Mouse (Mus musculus): ENCODE measurements around the gene Hspa12b.

- no peak for TF ChIP-seq CTCF (IDR thresholded peaks at IDR 0.05)
- TF ChIP-seq POLR2A (IDR thresholded peaks at IDR 0.05; ENCODE audit: insufficient read depth, low read depth, low read length): no peak
- no peak for TF ChIP-seq EP300 (IDR thresholded peaks at IDR 0.05; ENCODE audit: insufficient read depth, low read depth, low read length)
These were observed 40.3 kb upstream of the Hspa12b start, which contains the start of gene Siglec1 for GRCm38 (mm10) chr2:131086667-131087390.

Measured in heart, adult 2 months (tissue).